Comparison of ENCODE assay signal across 8 mouse cellular contexts in genomic region chr6:22356086-22356507, GRCm38 (mm10). TPM values are rescaled to one million over a fixed set of nuclear protein-coding genes. Genes with fewer than 3 reads are reported as not detected.
A peak's percentile ranks its signal among the peaks of the same experiment; 100 is the strongest.
DNase-seq lines count a peak whose midpoint lies in the region; ATAC-seq and TF ChIP-seq lines count a peak whose summit lies in the region.

Gene Fam3c (minus strand): TSS chr6:22356243.

- peak; percentile 100 for TF ChIP-seq CTCF in Patski (IDR thresholded peaks at IDR 0.05)

- H3K4me3 ChIP-seq in hindbrain, embryonic 15.5 days, result peak within 1 kb of the TSS; percentile 92

- CTCF ChIA-PET in Patski (lab: Charles Lee), result interaction anchor here (0.6 to 3.9 kb wide), 12 partner anchors 9 to 234 kb away, joined by 3 to 21 read pairs (median 6); no protein-coding TSS in a partner anchor

- H3K4me2 ChIP-seq in hindbrain, embryonic 15.5 days, result peak within 1 kb of the TSS; percentile 68

- POLR2A ChIA-PET in Patski (lab: Charles Lee), result interaction anchor here (0.6 kb wide), 1 partner anchor 95 kb away, joined by 4 read pairs; no protein-coding TSS in a partner anchor

- no peaks in the 10 kb centered on the region for H3K36me3 ChIP-seq in hindbrain, embryonic 15.5 days

- DNase-seq in Patski (ENCODE audit: low read depth, low spot score), result no peak
- DNase-seq in cerebellum, postnatal 25 days, result peak; percentile 97 to 98
- DNase-seq in frontal cortex, postnatal 36 days (ENCODE audit: low spot score in 2 of 2), result peak; percentile 93 to 94
- DNase-seq in left cerebral cortex, adult 11 months (ENCODE audit: low spot score), result peak; percentile 86
- DNase-seq in lung, postnatal 4 days, result peak; percentile 96 to 97
- peak; percentile 90 for DNase-seq in retina, postnatal 7 days (ENCODE audit: low read depth, low spot score)
- DNase-seq in urinary bladder, postnatal 10 days (ENCODE audit: low spot score), result peak; percentile 87

- WGBS in hindbrain, embryonic 15.5 days, result 0% methylated on average over 15 of the region's 38 CpGs

- H3K9me3 ChIP-seq in hindbrain, embryonic 15.5 days, result no peaks in the 10 kb centered on the region

- peak within 1 kb of the TSS; percentile 93 for H3K9ac ChIP-seq in hindbrain, embryonic 15.5 days

- in situ Hi-C loops in Patski (cut with MboI; ENCODE audit: low pct_unique_long_range_greater_than_20kb), result no loop called here

- H3K27me3 ChIP-seq in Patski, result no peaks in the 10 kb centered on the region
- H3K27me3 ChIP-seq in hindbrain, embryonic 15.5 days, result no peaks in the 10 kb centered on the region

- peaks cover 19% of the 10 kb centered on the region for H3K4me1 ChIP-seq in hindbrain, embryonic 15.5 days (replicated peaks)

- peak; percentile 98 for ATAC-seq in Patski
- peak; percentile 99 for ATAC-seq in hindbrain, embryonic 15.5 days (ENCODE audit: low FRiP score, low read depth)

- peak within 1 kb of the TSS; percentile 87 for H3K27ac ChIP-seq in hindbrain, embryonic 15.5 days (replicated peaks)

RNA-seq across cellular contexts. Expression of gene Fam3c, which starts in this region (rescaled TPM):
- 62.1 TPM for polyA plus RNA-seq in Patski (2021)
- polyA plus RNA-seq in hindbrain, embryonic 15.5 days (2015; fragmentation: Nextera tagmentation; extraction: Ambion mirVana), result 83.3 and 89.4 TPM in 2 replicates
